Mouse (Mus musculus) gastrocnemius, postnatal 14 days (tissue): Measurements from ENCODE around the gene Tas2r104. TPM values are rescaled to one million over a fixed set of nuclear protein-coding genes. Genes with fewer than 3 reads are reported as not detected.

Source experiments
- DNase-seq: peaks from one replicate; pipeline ENCODE4 v3.0.0; 2021; ENCODE audit warnings: mixed read lengths
- intact Hi-C: fragments of 180-260 bp; cut with DNase I; formaldehyde crosslinking; loops from one replicate; pipeline ENCODE4 v1.15.1; 2025; ENCODE audit warnings: low total_unique reads
- long read RNA-seq, 2 experiments: library from polyadenylated mRNA; stranded (forward); transcript quantifications; one replicate each; pipeline ENCODE4 v2.0.0; 2021
- total RNA-seq, 2 experiments: library from RNA; stranded (reverse); gene quantifications; 2 replicates each; pipeline ENCODE4 v1.2.3; 2021

Gene Tas2r104
- not detected for total RNA-seq
- long read RNA-seq, experiment 1 = 0 reads
- long read RNA-seq, experiment 2 = 0 reads

GRCm38 (mm10) chr6:131685644-131686043, at the start of gene Tas2r104:
Tas2r104 (minus strand) TSS chr6:131685744.
- intact Hi-C loops = no loop called here
- DNase-seq = no peak

DNA sequence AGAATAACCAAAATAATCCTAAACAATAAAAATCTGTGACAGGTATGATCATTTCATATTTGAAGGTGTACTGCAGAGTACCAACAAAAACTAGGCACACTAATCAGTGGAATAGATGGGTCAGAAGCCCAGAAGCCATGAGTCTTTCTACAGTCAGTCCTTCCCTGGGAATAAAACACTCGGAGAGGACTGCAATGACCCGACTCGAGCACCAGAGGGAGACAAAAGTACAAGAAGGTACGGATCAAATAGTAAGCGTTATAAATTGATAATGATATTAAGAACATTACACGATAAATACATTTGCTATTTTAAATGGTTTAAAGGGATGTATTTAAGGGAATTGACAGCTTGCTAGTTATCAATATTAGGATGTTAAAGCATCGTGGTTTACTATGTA, 27.3 kb upstream of the Tas2r104 start:
- intact Hi-C loops = no loop called here
- no peak for DNase-seq

- no peak for DNase-seq
- intact Hi-C loops = no loop called here
These were observed 4.4 kb upstream of the Tas2r104 start, which contains the start of gene Tas2r114 for GRCm38 (mm10) chr6:131689963-131690362. Tas2r114 (minus strand) TSS chr6:131690063.

GRCm38 (mm10) chr6:131687395-131687794, 1.9 kb upstream of the Tas2r104 start, which contains the start of gene Tas2r105:
Tas2r105 (minus strand) TSS chr6:131687495.
- intact Hi-C loops = no loop called here
- DNase-seq = no peak

DNA sequence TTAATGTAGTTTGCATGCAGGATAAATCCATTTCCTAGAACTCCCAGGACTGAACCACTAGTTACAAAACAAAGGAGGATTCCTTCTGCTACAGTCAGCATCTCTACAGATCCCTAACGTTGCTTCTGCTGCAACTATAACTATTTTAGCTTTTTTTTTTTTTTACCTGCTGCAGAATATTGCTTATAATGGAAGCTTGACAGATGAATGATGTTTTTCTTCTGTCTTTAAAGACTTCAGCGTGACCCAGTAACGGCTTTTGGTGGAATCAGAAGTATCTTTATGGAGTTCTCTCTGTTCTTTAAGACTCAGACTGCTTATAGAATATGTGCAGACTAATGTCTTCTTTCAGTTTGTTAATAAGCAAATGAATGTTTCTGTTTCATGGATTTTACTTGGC, 6.8 kb downstream of the Tas2r104 start, which contains the start of gene Tas2r106:
Gene Tas2r106 (minus strand): TSS at position 101 of the 400 bp plus-strand sequence.
- intact Hi-C loops = no loop called here
- no peak for DNase-seq

- DNase-seq = no peak
- intact Hi-C loops = no loop called here
These were observed 25.5 kb downstream of the Tas2r104 start, which contains the start of gene Tas2r107 for GRCm38 (mm10) chr6:131660049-131660448. Tas2r107 (minus strand) TSS chr6:131660149.

Other genes starting within 250 kb of the Tas2r104 start
- not detected for gene 5430401F13Rik, start 199.3 kb downstream of the Tas2r104 start, total RNA-seq
- not detected for gene Gm6619, start 199.3 kb downstream of the Tas2r104 start, total RNA-seq
- not detected for gene Tas2r130, start 54.8 kb downstream of the Tas2r104 start, total RNA-seq
- not detected for gene Tas2r107, start 25.6 kb downstream of the Tas2r104 start, total RNA-seq
- not detected for gene Tas2r106, start 6.9 kb downstream of the Tas2r104 start, total RNA-seq
- not detected for gene Tas2r105, start 1.8 kb upstream of the Tas2r104 start, total RNA-seq
- gene Tas2r114, start 4.3 kb upstream of the Tas2r104 start, total RNA-seq = not detected